Mouse (Mus musculus): ENCODE measurements around the gene Cst10. TPM values are rescaled to one million over a fixed set of nuclear protein-coding genes. Genes with fewer than 3 reads are reported as not detected.

Gene Cst10
- polyA plus RNA-seq (2016; fragmentation: Nextera tagmentation; extraction: Ambion mirVana), result not detected in 2 replicates

- Histone ChIP-seq H3K27me3 (ENCODE audit: low read depth, poor library complexity, severe bottlenecking) (no peaks in the 10 kb centered on the region), H3K9me3 (replicated peaks) (no peaks in the 10 kb centered on the region), H3K4me3 (no peak within 1 kb of the TSS), H3K36me3 (no peaks in the 10 kb centered on the region), H3K4me1 (no peaks in the 10 kb centered on the region), H3K27ac (no peak within 1 kb of the TSS)
- no peak for DNase-seq (ENCODE audit: low spot score)
- 83% methylated on average over 1 of the region's 1 CpGs for WGBS
Observed at GRCm38 (mm10) chr2:149404757-149405156, at the start of gene Cst10. Cst10 (plus strand) TSS chr2:149405057.

DNA sequence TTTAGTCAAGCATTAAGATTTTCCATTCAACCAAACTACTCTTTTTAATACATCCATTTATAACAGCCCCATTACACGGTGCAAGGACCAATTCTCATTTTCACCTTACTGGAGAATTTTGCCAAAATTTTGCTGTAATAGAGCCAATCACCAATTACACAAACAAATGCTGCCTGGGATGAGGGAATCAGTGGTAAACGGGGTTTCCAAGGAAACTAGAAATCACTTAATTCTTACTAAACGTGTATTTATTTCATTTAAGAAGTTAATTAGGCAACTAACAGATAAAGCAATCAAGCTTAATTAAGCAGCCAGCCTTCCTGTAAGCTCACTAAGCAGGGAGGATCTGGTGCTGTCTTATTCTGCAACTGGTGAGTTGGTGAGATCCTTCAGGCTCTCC lies 11.9 kb upstream of the Cst10 start:
- WGBS, result 57% methylated on average over 3 of the region's 3 CpGs
- Histone ChIP-seq H3K27ac (no peak overlapping the region), H3K36me3 (no peaks in the 10 kb centered on the region), H3K9me3 (replicated peaks) (no peaks in the 10 kb centered on the region), H3K4me1 (no peaks in the 10 kb centered on the region), H3K4me3 (no peak overlapping the region), H3K27me3 (ENCODE audit: low read depth, poor library complexity, severe bottlenecking) (no peaks in the 10 kb centered on the region)
- no peak for DNase-seq (ENCODE audit: low spot score)

DNA sequence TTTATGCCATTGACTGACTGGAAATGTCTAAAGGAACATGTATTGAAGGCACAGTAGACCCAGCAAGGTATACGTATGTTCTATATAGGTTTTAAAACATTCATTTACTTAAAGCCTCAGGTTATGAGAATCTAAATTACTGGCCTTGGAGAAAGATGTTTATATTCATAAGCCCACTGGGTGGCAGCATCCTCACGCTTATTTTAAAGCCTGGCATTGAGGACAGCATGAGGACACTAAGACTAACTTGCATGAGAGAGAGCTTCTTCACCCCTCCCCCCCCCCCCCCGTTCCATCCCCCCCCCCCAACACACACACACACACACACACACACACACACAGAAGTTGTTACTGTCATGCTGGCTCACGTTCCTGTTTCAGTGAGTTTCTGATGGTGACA lies 17.7 kb downstream of the Cst10 start:
- Histone ChIP-seq H3K27me3 (ENCODE audit: low read depth, poor library complexity, severe bottlenecking) (no peaks in the 10 kb centered on the region), H3K4me1 (no peaks in the 10 kb centered on the region), H3K36me3 (no peaks in the 10 kb centered on the region), H3K27ac (no peak overlapping the region), H3K4me3 (no peak overlapping the region), H3K9me3 (replicated peaks) (no peaks in the 10 kb centered on the region)
- WGBS, result 34% methylated on average over 3 of the region's 4 CpGs
- no peak for DNase-seq (ENCODE audit: low spot score)

All from limb, embryonic 10.5 days (tissue).